Mouse (Mus musculus): ENCODE measurements around the gene Shprh.
"Not testable (repeated sequence)": the region's sequence is repeated elsewhere in the genome, so short reads cannot be mapped to it uniquely, and the experiment has no call there.

GRCm38 (mm10) chr10:11262292-11262691, 113.1 kb downstream of the Shprh start:
- not testable (repeated sequence) for TF ChIP-seq CTCF (IDR thresholded peaks at IDR 0.05; ENCODE audit: borderline replicate concordance, insufficient read depth, low read length); POLR2A (IDR thresholded peaks at IDR 0.05; ENCODE audit: low read depth, low read length)
